Mouse (Mus musculus): Measurements from ENCODE around the gene Tmem38b. TPM values are rescaled to one million over a fixed set of nuclear protein-coding genes. Genes with fewer than 3 reads are reported as not detected.

Gene Tmem38b
- polyA plus RNA-seq, 1 experiment from 2014 or later = 4.7 TPM

GRCm38 (mm10) chr4:53824831-53825230 lies 1.0 kb upstream of the Tmem38b start:
- Histone ChIP-seq H3K36me3 (ENCODE audit: control insufficient read depth, insufficient read depth, low read length) (no peaks in the 10 kb centered on the region), H3K4me1 (ENCODE audit: control insufficient read depth, insufficient read depth, low read length) (no peaks in the 10 kb centered on the region), H3K4me2 (ENCODE audit: low read depth) (no peak overlapping the region), H3K9ac (ENCODE audit: low read length) (no peak overlapping the region), H3K9me3 (ENCODE audit: control insufficient read depth, low read length) (no peaks in the 10 kb centered on the region), H3K27me3 (ENCODE audit: control insufficient read depth, insufficient read depth, low read length) (no peaks in the 10 kb centered on the region), H3K4me3 (ENCODE audit: low read depth, low read length) (no peak overlapping the region), H3K27ac (ENCODE audit: low read depth, low read length) (no peak overlapping the region)
- WGBS = 70% methylated on average over 4 of the region's 4 CpGs
- DNase-seq (ENCODE audit: low spot score) (no peak), ATAC-seq (ENCODE audit: insufficient read depth, low FRiP score, low TSS enrichment) (no peak)

- no peaks in the 10 kb centered on the region for H3K27me3 ChIP-seq (ENCODE audit: control insufficient read depth, insufficient read depth, low read length)
- no peaks in the 10 kb centered on the region for H3K9me3 ChIP-seq (ENCODE audit: control insufficient read depth, low read length)
- DNase-seq (ENCODE audit: low spot score) (no peak), ATAC-seq (ENCODE audit: insufficient read depth, low FRiP score, low TSS enrichment) (no peak)
- H3K4me2 ChIP-seq (ENCODE audit: low read depth) = peak overlapping the region; percentile 54
- H3K4me3 ChIP-seq (ENCODE audit: low read depth, low read length) = peak overlapping the region; percentile 56
- no peaks in the 10 kb centered on the region for H3K4me1 ChIP-seq (ENCODE audit: control insufficient read depth, insufficient read depth, low read length)
- H3K27ac ChIP-seq (ENCODE audit: low read depth, low read length) = no peak overlapping the region
- 28% methylated on average over 11 of the region's 11 CpGs for WGBS
- no peak overlapping the region for H3K9ac ChIP-seq (ENCODE audit: low read length)
- no peaks in the 10 kb centered on the region for H3K36me3 ChIP-seq (ENCODE audit: control insufficient read depth, insufficient read depth, low read length)
Observed at GRCm38 (mm10) chr4:53826641-53827248, 900 bp downstream of the Tmem38b start.

- no peak overlapping the region for H3K27ac ChIP-seq (ENCODE audit: low read depth, low read length)
- DNase-seq (ENCODE audit: low spot score) = no peak
- H3K4me3 ChIP-seq (ENCODE audit: low read depth, low read length) = no peak overlapping the region
- H3K9ac ChIP-seq (ENCODE audit: low read length) = no peak overlapping the region
- 90% methylated on average over 5 of the region's 5 CpGs for WGBS
- no peaks in the 10 kb centered on the region for H3K9me3 ChIP-seq (ENCODE audit: control insufficient read depth, low read length)
- 0 out of 2 replicates have a peak, but pooled peaks cover 2% of the 10 kb centered on the region for H3K4me1 ChIP-seq (ENCODE audit: control insufficient read depth, insufficient read depth, low read length)
- H3K4me2 ChIP-seq (ENCODE audit: low read depth) = no peak overlapping the region
- no peaks in the 10 kb centered on the region for H3K27me3 ChIP-seq (ENCODE audit: control insufficient read depth, insufficient read depth, low read length)
- no peak for ATAC-seq (ENCODE audit: insufficient read depth, low FRiP score, low TSS enrichment)
- no peaks in the 10 kb centered on the region for H3K36me3 ChIP-seq (ENCODE audit: control insufficient read depth, insufficient read depth, low read length)
Observed at GRCm38 (mm10) chr4:53827869-53828268, 2.0 kb downstream of the Tmem38b start.

- no peak for ATAC-seq (ENCODE audit: insufficient read depth, low FRiP score, low TSS enrichment)
- Histone ChIP-seq H3K27ac (ENCODE audit: low read depth, low read length) (no peak overlapping the region), H3K36me3 (ENCODE audit: control insufficient read depth, insufficient read depth, low read length) (no peaks in the 10 kb centered on the region), H3K9ac (ENCODE audit: low read length) (no peak overlapping the region), H3K4me1 (ENCODE audit: control insufficient read depth, insufficient read depth, low read length) (0 out of 2 replicates have a peak, but pooled peaks cover 2% of the 10 kb centered on the region), H3K27me3 (ENCODE audit: control insufficient read depth, insufficient read depth, low read length) (no peaks in the 10 kb centered on the region), H3K9me3 (ENCODE audit: control insufficient read depth, low read length) (no peaks in the 10 kb centered on the region), H3K4me3 (ENCODE audit: low read depth, low read length) (no peak overlapping the region), H3K4me2 (ENCODE audit: low read depth) (no peak overlapping the region)
- 85% methylated on average over 3 of the region's 3 CpGs for WGBS
- DNase-seq (ENCODE audit: low spot score) = no peak
Observed at GRCm38 (mm10) chr4:53828914-53829313, 3.1 kb downstream of the Tmem38b start.

GRCm38 (mm10) chr4:53830016-53830415 lies 4.2 kb downstream of the Tmem38b start:
- DNase-seq (ENCODE audit: low spot score) (no peak), ATAC-seq (ENCODE audit: insufficient read depth, low FRiP score, low TSS enrichment) (no peak)
- Histone ChIP-seq H3K4me1 (ENCODE audit: control insufficient read depth, insufficient read depth, low read length) (0 out of 2 replicates have a peak, but pooled peaks cover 2% of the 10 kb centered on the region), H3K27me3 (ENCODE audit: control insufficient read depth, insufficient read depth, low read length) (no peaks in the 10 kb centered on the region), H3K4me2 (ENCODE audit: low read depth) (no peak overlapping the region), H3K27ac (ENCODE audit: low read depth, low read length) (no peak overlapping the region), H3K36me3 (ENCODE audit: control insufficient read depth, insufficient read depth, low read length) (no peaks in the 10 kb centered on the region), H3K9ac (ENCODE audit: low read length) (no peak overlapping the region), H3K9me3 (ENCODE audit: control insufficient read depth, low read length) (no peaks in the 10 kb centered on the region), H3K4me3 (ENCODE audit: low read depth, low read length) (no peak overlapping the region)
- 91% methylated on average over 4 of the region's 4 CpGs for WGBS

GRCm38 (mm10) chr4:53830579-53830978 lies 4.7 kb downstream of the Tmem38b start:
- H3K27me3 ChIP-seq (ENCODE audit: control insufficient read depth, insufficient read depth, low read length) = no peaks in the 10 kb centered on the region
- no peaks in the 10 kb centered on the region for H3K9me3 ChIP-seq (ENCODE audit: control insufficient read depth, low read length)
- DNase-seq (ENCODE audit: low spot score) = no peak
- 0 out of 2 replicates have a peak, but pooled peaks cover 2% of the 10 kb centered on the region for H3K4me1 ChIP-seq (ENCODE audit: control insufficient read depth, insufficient read depth, low read length)
- 96% methylated on average over 2 of the region's 2 CpGs for WGBS
- no peak overlapping the region for H3K4me2 ChIP-seq (ENCODE audit: low read depth)
- no peak overlapping the region for H3K9ac ChIP-seq (ENCODE audit: low read length)
- H3K36me3 ChIP-seq (ENCODE audit: control insufficient read depth, insufficient read depth, low read length) = no peaks in the 10 kb centered on the region
- H3K27ac ChIP-seq (ENCODE audit: low read depth, low read length) = no peak overlapping the region
- H3K4me3 ChIP-seq (ENCODE audit: low read depth, low read length) = no peak overlapping the region
- ATAC-seq (ENCODE audit: insufficient read depth, low FRiP score, low TSS enrichment) = no peak

GRCm38 (mm10) chr4:53832321-53832720 lies 6.5 kb downstream of the Tmem38b start:
- ATAC-seq (ENCODE audit: insufficient read depth, low FRiP score, low TSS enrichment) (no peak), DNase-seq (ENCODE audit: low spot score) (no peak)
- H3K4me1 ChIP-seq (ENCODE audit: control insufficient read depth, insufficient read depth, low read length) = 0 out of 2 replicates have a peak, but pooled peaks cover 2% of the 10 kb centered on the region
- no peak overlapping the region for H3K4me2 ChIP-seq (ENCODE audit: low read depth)
- H3K27ac ChIP-seq (ENCODE audit: low read depth, low read length) = no peak overlapping the region
- no peak overlapping the region for H3K4me3 ChIP-seq (ENCODE audit: low read depth, low read length)
- H3K9me3 ChIP-seq (ENCODE audit: control insufficient read depth, low read length) = no peaks in the 10 kb centered on the region
- no peak overlapping the region for H3K9ac ChIP-seq (ENCODE audit: low read length)
- 56% methylated on average over 3 of the region's 3 CpGs for WGBS
- no peaks in the 10 kb centered on the region for H3K36me3 ChIP-seq (ENCODE audit: control insufficient read depth, insufficient read depth, low read length)
- no peaks in the 10 kb centered on the region for H3K27me3 ChIP-seq (ENCODE audit: control insufficient read depth, insufficient read depth, low read length)

GRCm38 (mm10) chr4:53836978-53837377 lies 11.1 kb downstream of the Tmem38b start:
- H3K4me1 ChIP-seq (ENCODE audit: control insufficient read depth, insufficient read depth, low read length) = 0 out of 2 replicates have a peak, but pooled peaks cover 2% of the 10 kb centered on the region
- no peaks in the 10 kb centered on the region for H3K36me3 ChIP-seq (ENCODE audit: control insufficient read depth, insufficient read depth, low read length)
- DNase-seq (ENCODE audit: low spot score) (no peak), ATAC-seq (ENCODE audit: insufficient read depth, low FRiP score, low TSS enrichment) (no peak)
- no peak overlapping the region for H3K9ac ChIP-seq (ENCODE audit: low read length)
- H3K4me3 ChIP-seq (ENCODE audit: low read depth, low read length) = no peak overlapping the region
- no peaks in the 10 kb centered on the region for H3K27me3 ChIP-seq (ENCODE audit: control insufficient read depth, insufficient read depth, low read length)
- WGBS = 47% methylated on average over 5 of the region's 5 CpGs
- H3K27ac ChIP-seq (ENCODE audit: low read depth, low read length) = no peak overlapping the region
- no peaks in the 10 kb centered on the region for H3K9me3 ChIP-seq (ENCODE audit: control insufficient read depth, low read length)
- H3K4me2 ChIP-seq (ENCODE audit: low read depth) = no peak overlapping the region

GRCm38 (mm10) chr4:53840158-53840870 lies 14.5 kb downstream of the Tmem38b start:
- H3K4me1 ChIP-seq (ENCODE audit: control insufficient read depth, insufficient read depth, low read length) = no peaks in the 10 kb centered on the region
- H3K9me3 ChIP-seq (ENCODE audit: control insufficient read depth, low read length) = no peaks in the 10 kb centered on the region
- no peak overlapping the region for H3K4me3 ChIP-seq (ENCODE audit: low read depth, low read length)
- H3K27ac ChIP-seq (ENCODE audit: low read depth, low read length) = no peak overlapping the region
- 89% methylated on average over 15 of the region's 15 CpGs for WGBS
- no peak for ATAC-seq (ENCODE audit: insufficient read depth, low FRiP score, low TSS enrichment)
- no peak overlapping the region for H3K9ac ChIP-seq (ENCODE audit: low read length)
- H3K4me2 ChIP-seq (ENCODE audit: low read depth) = no peak overlapping the region
- no peaks in the 10 kb centered on the region for H3K27me3 ChIP-seq (ENCODE audit: control insufficient read depth, insufficient read depth, low read length)
- H3K36me3 ChIP-seq (ENCODE audit: control insufficient read depth, insufficient read depth, low read length) = no peaks in the 10 kb centered on the region
- no peak for DNase-seq (ENCODE audit: low spot score)

All from neural tube, embryonic 11.5 days (tissue).